Mouse (Mus musculus) stomach, postnatal 0 days (tissue): ENCODE measurements around the gene Plekha7.

ENCODE experiments used
- CTCF ChIP-seq: IDR thresholded peaks from 2 replicates; pipeline ENCODE4 v1.5.1; 2016; ENCODE audit warnings: antibody characterized with exemption, low read depth, mild to moderate bottlenecking, moderate library complexity
- EP300 ChIP-seq: optimal IDR thresholded peaks from 2 replicates; pipeline ENCODE3; 2016; ENCODE audit warnings: antibody characterized with exemption

GRCm38 (mm10) chr7:116217747-116218146, 90.4 kb downstream of the Plekha7 start:
- TF ChIP-seq EP300 (no peak), CTCF (no peak)
